In genomic region chr8:70212112-70213055, GRCm38 (mm10) we compare ENCODE assay signal across 1 mouse cellular context.
TF ChIP-seq lines count a peak whose summit lies in the region.

Gene Slc25a42, minus strand, starts transcription at chr8:70212305.

TF ChIP-seq in CH12.LX, 34 proteins besides CTCF, POLR2A, EP300 and RAD21 (continued from another document):
- TF ChIP-seq ETS1 (conservative IDR thresholded peaks at IDR 0.05; ENCODE audit: low read depth, low read length) (0 out of 2 replicates have a peak, but pooled peaks have one; percentile 13), TCF12 (IDR thresholded peaks at IDR 0.05; ENCODE audit: low read depth, low read length) (peak; percentile 80), RCOR1 (conservative IDR thresholded peaks at IDR 0.05; ENCODE audit: low read depth, low read length) (no peak), NELFE (IDR thresholded peaks at IDR 0.05; ENCODE audit: low read depth, low read length) (peak; percentile 73)
